Mouse (Mus musculus) spleen, adult 12 weeks (tissue): ENCODE measurements around the gene Pacrg.

Experiments
- DNase-seq: peaks from one replicate; pipeline ENCODE4 v3.0.0; 2022; ENCODE audit warnings: low spot score

Gene Pacrg

DNA sequence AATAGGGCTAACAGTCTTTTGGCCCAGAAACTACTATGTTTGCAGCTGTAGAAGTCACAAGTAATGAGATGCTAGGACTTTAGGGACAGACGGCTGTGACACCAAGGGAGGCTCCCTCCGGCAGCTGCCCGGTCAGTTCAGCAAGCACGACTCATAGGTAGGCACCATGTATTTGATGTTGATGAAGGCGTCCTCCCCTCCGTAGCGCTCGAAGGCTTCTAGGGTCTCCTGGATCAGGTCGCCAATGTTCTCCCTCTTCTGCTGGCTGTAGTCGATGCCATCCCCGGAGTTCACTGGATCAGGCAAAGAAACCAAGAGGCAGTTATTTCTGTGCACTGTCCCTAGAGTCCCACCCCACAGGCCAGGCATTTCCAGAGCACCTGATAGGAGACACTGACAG, 436.9 kb downstream of the Pacrg start:
- DNase-seq = no peak

DNA sequence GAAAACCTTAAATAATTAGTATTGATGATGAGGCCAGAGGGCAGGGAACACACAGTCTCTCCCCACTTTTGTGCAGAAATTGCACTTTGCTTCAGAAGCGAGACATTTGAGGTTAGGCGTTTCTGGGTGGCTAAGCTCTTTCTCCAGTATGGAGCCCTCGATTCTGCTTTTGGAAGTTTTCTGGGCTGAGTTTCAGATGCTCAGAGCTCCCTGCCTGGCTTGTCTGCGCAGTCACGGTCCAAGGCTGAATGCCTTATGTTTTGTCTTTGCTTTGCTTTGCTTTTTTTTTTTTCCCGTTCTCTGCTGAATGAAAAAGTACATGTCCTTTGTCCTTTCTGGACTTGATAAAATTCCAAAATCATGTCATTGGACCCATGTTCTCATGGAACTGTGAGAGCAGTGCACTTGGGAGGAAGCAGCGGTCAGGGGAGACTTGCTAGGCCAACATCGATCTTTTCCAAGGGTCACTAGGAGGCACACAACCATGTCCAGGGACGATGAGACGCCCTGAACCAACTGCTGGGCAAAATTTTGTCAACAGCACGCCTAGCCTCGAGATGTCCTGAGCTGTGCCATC, 438.0 kb downstream of the Pacrg start:
- no peak for DNase-seq

DNA sequence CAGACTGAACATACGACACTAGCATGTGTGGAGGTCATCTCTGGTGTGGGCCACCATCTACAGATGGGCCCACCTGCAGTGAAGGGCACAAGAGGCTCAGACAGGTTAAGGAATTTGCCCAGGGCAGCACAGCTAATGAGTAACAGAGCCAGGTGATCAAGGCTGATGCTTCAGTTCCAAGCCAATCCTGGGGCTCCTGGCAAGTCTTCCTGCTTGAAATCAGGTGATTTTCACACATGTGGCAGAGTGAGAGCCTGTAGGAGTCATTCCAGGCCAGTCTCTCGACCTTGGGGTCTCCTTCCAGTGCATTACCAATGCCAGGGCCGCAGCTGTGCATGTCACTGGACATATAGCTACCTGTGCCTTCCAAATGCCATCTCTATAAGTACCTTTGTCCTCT, 438.6 kb downstream of the Pacrg start:
- DNase-seq = no peak

DNA sequence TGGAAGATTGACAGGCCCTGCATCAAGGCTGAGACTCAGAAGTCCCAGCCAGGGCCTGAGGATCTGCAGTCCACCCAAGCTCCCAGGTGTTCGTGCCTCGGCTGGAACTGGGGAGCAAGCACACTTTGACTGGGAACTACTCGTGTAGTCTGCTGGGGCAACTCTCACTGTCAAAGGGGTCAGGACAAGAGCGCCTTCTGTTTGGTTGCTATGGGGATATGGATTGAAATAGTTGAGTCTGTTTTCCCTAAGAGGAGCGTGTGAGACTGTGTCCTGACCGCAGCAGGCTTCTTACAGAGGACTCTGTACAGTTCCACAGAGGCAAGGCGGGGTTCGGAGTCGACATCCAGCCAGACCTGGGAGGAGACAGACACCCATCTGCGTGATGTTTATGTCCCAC, 440.4 kb downstream of the Pacrg start:
- DNase-seq = no peak

DNA sequence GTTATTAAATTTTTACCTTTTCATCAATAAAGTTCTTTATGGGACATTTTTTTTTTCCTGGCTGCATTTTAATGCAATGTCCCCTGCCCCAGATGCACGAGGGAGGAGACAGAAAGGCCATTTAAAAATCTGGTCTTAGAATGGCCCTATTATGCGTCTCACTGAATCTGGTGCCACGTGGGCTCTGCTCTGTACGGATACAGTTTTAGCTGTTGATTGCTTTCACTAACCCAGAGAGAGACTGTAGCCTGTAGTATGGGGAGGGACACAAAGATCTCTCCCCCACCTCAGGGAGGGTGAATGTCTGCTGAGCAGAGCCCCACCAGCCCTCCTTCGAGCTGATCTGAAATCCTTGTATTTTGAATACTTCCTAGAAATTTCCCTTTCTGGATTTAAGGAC, 441.2 kb downstream of the Pacrg start:
- DNase-seq = no peak

DNA sequence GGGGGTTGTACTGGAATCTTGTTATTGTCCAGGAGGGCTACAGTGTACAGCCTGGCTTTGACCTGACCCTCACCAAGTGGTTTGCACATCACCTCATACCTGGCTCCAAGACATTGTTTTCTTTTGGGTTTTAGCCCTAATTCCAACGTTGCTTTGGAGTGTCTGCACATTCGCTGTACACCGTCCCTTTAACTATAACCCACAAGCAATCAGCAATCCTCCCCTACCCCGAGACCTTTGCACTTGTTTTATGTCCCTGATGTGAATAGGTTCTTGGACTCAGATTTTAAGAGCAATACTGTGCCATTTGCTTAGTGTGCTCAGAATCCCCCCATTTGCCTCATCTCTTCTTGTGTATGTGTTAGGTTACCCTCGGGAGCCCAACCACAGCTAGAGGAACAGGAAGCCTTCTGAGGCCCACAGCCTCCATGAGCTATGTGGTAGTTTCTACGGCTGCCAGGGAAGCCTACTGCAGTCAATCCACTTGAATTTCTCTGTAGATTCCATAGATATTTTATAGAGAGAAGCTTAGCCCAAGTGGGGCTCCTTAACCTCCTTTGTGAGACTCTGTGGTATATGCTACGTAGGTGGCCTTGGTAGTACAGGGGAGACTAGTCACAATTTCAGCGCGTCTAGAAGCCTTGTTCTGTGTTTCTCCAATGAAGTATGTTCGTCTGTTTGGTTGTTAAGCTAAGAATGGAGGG, 442.0 kb downstream of the Pacrg start:
- DNase-seq = no peak

DNA sequence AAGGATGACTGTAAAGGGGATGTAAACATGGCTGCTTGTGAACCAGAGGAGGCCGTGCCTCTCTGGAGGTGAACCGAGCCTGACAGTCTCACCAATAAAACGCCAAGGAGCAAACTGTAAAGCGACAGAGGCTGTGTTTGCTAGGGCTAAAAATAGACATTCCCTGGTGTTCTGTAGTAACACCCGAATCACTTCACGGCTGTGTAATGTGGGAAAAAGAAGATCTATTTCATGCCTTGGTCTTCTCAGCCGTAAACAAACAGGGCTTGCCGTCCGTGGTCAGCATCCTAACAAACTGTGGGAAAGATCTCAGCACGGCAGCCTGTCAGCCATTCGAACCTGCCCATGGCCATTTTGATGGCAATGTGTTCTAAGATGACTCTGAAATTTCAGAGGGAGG, 442.8 kb downstream of the Pacrg start:
- DNase-seq = no peak

DNA sequence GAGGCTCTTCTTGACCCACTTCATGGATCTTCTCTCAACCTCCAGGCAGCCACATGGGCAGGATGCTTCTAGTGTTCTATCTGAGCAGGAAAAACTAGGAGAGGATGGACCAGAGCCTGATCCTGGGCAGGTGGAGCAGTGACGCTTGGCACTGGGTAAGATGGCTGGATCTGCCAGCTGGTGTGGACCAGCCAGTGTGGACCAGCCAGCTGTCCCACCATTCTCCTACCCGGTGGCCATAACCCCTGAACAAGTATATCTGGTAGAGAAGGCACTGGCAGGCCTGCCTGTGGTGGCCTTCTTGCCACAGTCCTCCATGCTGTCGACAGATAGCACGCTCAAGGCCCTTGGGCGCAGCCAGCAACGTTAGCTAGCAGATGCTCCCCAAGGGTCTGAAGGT, 443.2 kb downstream of the Pacrg start:
- DNase-seq = no peak

DNA sequence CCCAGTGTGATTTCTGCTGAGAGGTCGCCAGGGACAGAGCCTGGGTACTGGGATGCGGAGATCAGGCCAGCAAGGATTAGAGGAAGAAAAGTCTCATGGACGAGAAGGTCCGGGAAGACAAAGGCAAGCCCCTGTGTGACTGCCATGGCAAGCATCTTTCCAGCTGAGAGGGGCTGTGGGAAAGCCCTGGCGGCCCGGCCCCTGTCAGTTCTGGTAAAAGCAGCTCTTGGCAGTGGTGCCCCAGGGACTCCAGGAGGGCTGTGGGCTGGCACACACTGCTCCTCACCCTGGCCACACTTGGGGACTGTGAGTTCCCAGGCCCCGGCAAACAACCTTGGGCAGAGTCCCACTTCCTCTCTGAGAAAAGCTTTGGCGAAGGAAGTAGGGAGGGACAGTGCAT, 445.3 kb downstream of the Pacrg start:
- no peak for DNase-seq

DNA sequence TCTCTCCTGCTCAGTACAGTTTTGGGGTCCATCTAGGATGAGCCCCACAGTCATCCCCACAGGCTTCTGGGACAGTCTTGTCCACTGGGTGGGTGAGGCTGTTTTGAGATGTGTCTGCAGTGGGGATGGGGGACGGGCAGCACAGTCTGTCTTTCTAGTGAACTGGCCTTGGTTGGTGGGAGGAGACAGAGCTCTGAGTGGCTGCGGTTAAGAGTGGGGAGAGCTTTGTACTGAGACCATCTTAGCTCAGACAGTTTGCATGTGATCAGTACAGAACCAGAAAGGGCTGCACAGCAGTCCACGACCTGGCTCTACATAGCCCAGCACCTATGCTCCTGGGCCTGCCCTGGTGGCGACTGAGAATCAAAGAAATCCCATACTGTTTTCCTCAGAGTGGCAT, 446.3 kb downstream of the Pacrg start:
- no peak for DNase-seq

DNA sequence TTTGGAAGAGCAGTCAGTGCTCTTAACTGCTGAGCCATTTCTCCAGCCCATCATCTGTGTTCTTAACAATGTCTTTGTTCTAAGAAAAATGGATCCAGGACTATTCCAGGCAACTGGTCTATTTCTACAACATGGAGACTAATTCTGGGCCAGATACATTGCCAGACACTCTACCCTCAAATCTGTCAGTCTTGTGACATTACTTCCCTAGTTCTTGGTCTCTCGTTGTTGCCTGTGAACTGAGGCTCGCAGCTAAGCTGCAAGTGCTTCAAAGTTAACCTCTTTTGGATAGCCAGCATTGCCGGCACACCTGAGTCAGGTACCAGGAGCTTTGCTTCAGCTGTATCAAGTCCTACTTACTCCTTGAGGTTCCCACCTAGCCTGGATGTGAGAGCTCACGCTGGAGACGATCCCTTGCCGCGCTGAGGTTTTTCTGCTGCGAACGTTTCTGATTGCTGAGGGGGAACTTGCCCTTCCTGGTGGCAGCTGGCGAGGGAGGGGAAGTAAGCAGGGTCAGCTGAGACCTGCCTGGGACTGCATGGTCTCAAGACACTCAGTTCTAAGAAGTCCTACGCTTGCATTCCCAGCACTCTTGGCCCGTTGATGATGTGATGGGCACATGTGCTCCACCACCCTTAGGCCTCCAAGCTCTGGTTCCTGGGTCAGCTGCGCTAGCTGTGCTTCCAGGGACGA, 447.6 kb downstream of the Pacrg start:
- DNase-seq = no peak

DNA sequence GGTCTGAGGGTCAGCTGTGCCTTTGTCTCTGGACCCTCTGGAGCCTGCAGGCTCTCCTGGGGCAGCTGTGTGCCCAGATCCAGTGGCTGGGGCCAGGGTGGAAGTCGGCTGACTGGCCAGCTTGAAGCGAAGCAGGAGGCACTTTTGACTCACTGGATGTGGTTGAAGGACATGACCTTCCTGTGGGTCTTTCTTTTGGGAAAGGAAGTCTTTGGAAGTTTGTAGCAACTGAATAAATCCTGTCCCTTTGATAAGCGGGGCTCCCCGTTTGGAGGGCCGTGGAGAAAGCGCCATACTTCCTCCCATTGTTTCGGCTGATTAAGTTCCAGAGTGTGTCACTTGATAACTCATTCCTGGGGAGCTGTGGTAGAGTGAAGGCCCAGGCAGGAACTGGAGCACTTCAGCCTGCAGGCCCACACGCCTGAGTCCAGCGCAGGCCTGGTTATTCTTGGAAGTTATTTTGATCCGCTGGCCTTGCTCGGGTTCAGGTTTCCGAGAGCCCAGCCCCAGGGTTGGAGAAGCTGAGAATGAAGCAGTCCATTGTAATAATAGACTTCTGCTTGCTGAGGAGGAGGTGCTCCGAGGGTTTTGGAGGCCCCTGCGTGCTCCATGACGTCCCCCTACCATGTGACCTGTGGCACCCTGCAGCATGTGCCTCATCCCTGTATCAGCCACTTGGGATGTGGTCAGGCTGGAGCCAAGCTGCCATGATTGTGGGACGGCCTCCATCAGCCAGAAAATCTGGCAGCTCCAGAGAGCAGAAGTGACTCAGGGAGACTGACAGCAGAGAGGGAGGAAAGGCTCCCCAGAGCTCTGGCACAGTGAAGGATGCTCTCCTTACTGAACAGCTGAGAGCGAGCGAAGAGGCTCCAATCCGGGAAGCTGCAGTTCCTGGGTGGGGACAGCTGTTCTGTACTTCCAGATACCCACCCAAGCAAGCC, 449.6 kb downstream of the Pacrg start:
- DNase-seq = no peak

DNA sequence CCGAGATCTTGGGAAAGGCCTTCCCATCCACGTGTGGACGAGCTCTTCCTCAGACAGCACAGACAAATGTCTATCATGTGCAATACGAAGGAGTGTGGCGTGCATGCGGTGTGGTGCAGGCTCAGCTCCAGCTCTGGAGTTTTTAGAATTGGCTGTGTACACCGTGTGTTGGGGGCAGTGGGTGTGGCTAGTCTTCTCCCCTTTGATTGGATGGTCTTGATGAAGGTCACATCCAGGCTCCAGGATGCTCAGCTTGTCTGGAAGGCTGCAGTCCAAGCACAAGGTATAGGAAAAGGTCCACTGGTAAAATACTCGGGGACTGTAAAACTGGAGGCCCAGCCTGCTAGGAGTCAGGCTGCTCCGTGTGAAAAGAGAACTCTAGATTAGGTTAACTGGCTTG, 450.4 kb downstream of the Pacrg start:
- no peak for DNase-seq

DNA sequence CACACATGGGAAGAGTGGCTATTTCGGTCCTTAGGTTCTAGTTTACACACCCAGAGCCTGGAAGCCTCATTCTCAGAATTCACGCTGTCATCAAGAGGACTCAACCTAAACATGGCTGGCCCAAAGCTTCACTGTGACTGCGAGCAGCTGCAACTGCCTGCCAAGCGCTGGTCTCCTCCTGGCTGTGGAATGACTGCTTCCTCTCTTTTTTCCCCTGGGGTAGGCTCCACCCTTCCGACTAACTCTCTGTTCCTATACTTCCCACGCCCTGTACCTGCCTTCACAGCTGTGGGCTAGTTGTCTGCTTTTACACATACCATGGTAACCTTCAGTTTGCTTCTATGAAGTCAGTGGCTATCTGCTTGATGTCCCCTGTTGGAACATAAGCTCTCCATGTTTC, 453.6 kb downstream of the Pacrg start:
- DNase-seq = no peak

DNA sequence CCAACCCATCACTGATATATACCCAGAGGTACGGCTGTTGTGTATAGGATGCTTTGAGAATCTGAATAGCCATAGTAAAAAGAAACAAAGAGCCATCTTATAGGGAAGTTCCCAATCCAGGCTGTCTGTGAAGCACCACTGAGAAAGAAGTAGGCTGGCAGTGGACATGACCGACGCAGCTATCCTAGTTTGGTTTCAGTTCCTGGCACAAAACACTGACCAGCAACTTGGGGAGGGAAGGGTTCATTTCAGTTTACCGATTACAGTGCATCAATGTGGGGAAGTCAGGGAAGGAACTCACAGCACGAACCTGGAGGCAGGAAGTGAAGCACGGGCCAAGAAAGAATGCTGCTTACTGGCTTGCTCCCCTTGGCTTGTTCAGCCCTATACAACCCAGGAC, 456.7 kb downstream of the Pacrg start:
- no peak for DNase-seq

DNA sequence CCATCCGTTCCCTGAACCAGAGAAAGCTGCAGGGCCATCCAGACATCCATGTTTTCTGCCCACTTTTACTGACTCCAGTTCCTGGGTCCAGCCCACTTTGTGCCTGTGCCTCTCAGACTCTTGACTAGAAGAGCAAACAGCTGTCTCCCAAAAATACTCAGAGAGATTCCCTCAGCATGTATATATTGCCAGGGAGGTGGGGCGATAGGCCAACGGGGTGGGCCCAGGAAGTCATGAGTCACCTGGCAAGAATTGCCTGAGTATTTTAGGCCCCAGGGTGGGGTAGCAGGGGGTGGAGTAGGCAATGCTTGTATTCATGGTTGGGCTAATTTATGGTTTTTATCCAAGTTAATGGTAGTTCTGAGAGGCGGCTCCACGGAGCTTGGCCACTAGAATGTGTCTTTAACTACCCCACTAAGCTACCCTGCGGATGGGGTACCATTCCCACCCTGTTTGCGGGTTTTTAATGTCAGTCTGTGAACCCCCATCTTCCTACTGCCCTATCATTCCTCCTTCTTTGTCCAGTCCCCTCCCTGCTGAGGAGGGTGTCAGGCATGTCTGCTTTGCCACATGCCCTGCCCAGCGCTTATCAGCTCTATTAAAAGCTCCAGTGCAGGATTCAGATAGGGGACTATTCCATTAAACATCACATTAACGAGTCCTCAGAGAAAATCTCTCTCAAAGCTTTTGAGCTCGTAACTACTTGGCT, 461.5 kb downstream of the Pacrg start:
- DNase-seq = no peak

DNA sequence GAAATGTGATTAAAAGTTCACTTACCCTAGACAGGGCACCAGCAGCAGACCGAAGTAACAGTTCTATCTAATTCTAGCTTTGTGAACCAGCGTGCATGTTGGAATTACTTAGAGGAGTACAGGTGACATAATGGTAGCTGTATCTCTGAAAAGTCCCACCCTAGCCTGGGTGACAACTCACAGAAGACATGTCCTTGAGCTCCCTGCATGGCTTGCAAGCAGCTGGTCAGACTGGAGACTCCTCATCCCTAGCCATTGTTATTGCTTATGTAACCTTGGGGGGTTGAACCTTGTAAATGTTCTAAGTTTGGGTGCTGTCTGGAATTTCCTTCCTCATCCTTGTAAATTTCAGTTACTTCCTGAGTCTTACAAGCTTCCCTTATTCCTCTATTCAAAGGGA, 462.5 kb downstream of the Pacrg start:
- no peak for DNase-seq

DNA sequence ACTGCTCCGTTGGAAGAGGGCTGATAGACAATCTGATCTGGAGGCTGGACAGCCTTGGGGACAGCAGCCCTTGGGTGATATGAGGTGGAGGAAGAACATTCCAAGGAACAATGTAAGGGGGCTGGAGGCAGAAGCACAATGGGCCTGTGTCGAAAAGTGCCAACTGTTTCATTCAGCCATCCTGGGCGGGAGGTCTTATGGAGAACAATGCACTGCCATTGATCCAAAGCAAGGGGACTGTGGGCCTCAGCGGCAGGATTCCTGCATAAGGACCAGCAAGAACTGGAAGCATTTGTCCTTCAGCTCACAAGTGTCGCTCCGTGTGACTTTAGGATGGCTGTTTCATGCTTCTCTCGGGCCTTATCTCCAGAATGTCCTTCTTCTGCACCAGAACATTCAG, 465.8 kb downstream of the Pacrg start:
- DNase-seq = no peak

DNA sequence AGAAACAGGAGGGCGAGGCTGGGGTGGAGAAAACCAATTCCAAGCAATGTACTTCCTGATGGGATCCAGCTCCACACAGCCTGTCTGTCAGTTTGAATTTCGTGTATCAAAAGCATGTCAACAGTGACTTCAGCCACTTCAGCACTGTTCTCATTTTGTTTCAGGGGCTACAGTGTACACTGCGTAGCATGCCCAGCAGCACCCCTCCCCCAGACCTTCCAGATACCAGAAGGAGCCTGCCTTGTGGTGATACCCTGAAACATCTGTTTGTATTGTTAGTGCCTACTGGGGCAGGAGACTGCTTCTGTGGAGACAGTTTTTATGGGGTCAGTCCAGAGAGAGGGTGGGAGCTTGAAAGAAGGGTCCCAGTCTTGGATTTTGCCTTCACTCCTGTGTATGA, 466.4 kb downstream of the Pacrg start:
- no peak for DNase-seq

DNA sequence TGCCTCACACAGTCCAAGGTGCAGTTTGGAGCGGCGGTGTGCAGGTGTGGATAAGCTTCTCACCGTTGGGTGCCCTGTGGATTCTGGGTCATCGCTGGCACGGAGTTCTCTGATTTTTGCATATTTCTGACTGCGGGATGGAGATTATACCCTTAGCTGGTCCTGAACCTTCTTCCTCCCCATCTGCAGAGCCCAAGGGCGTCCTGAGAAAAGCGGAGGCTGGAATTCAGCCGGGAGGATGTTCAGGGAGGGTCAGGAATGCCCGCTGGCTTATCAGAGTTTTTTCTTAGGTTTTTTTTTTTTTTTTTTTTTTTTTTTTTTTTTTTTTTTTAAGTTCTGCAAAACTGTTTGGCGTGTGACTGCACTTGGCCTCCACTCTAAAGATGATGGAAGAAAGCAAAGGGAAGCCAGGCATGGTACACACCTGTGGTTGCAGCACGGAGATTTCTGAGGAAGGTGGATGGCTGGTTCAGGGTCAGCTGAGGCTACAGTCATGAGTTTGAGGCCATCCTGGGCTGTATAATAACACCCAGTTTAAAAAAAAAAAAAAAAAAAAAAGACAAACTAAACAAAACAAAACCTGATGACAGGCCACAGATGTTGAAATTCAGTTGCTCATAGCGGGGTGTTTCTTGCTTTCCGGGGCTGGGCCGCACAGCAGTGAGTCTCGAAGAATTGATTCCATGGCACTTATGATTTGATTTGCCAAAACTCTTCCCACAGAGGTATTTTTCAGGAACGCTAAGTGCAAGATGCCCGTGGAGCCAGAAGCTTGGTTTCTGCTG, 467.9 kb downstream of the Pacrg start:
- DNase-seq = no peak

DNA sequence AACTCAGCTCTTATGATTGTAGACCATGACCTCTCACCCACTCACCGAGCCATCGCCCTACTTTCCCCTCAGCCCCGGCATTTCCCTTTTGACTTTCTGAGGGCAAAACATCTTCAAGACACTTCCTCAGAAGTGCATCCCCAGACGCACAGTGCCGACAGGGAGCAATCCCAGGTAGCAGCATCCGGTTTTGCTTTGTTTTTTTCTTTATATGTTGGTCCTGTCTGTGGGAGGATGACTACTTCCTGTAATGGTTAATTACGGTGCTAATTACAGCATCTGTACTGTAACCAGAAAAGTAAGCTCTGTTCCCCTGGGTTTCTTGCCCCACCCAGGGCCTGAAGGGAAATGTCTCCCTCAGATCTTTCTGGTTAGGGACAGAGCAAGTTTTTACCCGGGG, 468.6 kb downstream of the Pacrg start:
- DNase-seq = no peak
